Mouse (Mus musculus) thymus, adult 18-20 months (tissue): ENCODE measurements around the gene Gm3149.
"Not testable (repeated sequence)": the region's sequence is repeated elsewhere in the genome, so short reads cannot be mapped to it uniquely, and the experiment has no call there.

Source experiments
- DNase-seq, 2 experiments: peaks; one replicate each; pipeline ENCODE4 v3.0.0; 2022; ENCODE audit warnings: mixed read lengths in 2 of 2

The Gm3149 gene

DNA sequence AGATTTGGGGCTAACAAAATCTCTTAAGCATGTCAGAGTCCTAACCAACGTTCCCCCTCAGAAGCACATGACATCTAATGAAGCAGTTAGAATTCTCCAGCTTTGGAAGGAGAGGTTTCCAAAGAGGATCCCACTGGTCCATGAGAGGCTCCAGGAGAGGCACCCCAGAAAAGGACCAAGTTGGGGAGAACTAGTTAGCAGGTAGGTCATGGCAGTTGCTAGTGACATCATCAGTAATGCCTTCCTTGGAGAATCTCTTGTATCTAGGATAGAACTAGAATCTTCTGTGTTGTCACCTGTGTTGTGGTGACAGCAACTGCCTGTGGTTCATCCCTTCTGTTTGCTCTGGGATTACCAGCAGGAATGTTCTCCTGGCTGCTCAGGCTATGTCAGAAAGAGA is at the start of gene Gm3149:
Gene Gm3149 (plus strand): TSS at position 301 of the 400 bp plus-strand sequence.
- DNase-seq: not testable (repeated sequence)

DNA sequence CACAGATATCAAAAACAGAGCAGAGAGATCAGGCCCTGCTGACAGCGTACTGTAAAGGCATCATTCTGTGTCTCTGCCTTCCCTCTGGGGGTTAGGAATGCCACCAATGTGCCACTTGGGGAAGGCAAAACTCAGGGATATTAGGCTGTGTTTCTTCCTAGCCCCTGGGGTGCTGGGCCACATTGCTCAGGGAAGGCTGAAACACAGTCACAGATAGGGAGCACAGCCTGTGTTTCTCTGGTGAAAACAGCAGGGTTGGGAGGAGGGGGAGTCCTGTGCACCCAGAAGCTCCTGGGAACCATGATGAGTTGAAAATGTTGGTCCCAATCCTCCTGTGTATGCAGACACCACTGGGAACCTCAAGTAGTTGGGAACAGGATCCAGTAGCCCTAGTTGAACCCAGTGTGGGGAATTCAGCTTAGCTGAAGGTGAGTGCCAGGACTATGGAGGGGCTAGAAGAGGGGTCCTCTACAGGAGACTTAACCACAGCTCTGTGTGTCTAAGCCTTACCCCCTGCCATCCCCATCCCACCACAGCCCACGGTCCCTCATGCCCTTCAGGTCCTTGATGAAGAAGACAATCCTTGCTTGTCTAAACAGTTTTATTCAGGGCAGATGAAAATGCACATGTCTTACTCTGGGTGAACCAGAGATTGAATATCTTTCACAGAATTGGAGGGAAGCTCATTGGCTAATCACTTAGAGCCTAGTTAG is 47.7 kb upstream of the Gm3149 start:
- not testable (repeated sequence) for DNase-seq

DNA sequence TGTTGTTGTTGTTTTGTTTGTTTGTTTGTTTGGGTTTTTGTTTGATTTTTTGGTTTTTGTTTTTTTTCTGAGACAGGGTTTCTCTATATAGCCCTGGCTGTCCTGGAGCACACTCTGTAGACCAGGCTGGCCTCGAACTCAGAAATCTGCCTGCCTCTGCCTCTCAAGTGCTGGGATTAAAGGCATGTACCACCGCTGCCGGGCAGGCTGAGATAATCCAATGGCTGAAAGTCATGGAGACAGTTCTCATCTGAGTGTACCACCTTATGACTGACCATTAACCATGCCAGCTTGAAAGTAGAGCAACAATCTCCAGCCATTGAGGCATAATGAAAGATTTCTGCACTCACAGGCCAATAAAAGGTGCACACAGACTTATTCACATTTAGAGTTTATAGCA is 37.3 kb upstream of the Gm3149 start:
- not testable (repeated sequence) for DNase-seq

DNA sequence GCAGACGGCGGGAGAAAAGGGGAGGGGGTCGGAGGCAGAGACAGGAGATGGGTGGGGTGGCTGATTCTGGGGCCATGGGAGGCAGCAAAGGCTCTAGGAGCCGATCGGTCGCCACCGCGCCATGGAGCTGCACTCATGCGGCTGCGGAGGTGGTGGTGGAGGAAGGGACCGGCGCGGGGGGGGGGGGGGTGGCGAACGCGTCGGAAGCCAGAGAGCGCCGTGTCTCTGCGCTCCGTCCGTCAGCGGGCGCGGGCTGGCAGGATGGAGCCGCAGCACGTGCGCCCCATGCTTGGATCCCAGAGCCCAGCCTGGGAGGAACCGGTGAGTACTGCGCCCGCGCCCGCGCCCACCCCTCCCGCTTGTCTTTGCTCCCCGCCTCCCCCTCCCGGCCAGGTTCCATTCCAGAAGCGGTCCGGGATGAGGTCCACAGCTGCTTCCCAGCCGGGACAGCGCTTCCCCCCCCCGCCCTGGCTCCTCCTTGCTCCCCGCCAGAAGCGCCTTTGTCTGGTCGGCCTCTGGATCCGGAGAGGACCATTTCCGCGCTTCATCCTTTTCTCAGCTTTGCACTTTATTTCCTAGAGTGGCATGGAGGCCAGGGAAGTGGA is 17.5 kb downstream of the Gm3149 start, which contains the start of gene 2610042L04Rik:
Gene 2610042L04Rik (plus strand): TSS at position 288 of the 605 bp plus-strand sequence.
- not testable (repeated sequence) for DNase-seq

DNA sequence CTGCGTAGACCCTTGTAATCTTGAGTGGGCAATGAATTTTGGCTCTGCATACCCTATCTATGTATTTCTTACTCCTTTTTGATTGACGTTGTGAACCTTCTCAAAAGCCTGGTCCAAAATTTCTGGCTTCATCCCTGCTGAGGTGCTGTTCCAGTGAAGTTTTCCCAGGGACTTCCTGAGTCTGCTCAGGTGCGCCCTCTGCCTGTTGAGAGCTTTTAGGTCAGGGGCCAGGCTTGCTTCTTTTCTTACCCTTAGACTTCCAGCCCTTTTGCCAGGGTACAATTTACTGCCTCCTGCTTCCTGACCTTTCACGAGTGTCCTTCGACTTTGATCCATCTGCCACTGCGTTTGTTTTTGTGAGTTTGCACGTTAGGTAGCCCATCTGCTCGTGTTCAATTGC is 18.4 kb downstream of the Gm3149 start:
- not testable (repeated sequence) for DNase-seq

DNA sequence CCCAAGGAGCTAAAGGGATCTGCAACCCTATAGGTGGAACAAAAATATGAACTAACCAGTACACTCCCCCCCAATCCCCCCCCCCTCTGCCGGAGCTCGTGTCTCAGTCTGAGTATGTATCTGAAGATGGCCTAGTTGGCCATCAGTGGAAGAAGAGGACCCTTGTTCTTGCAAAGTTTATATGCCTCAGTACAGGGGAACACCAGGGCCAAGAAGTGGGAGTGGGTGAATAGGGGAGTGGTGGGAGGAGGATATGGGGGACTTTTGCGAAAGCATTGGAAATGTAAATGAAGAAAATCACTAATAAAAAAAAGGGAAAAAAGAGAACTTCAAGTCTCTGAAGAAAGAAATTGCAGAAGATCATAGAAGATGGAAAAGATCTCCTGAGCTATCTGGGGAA is 51.9 kb downstream of the Gm3149 start:
- DNase-seq: not testable (repeated sequence)

DNA sequence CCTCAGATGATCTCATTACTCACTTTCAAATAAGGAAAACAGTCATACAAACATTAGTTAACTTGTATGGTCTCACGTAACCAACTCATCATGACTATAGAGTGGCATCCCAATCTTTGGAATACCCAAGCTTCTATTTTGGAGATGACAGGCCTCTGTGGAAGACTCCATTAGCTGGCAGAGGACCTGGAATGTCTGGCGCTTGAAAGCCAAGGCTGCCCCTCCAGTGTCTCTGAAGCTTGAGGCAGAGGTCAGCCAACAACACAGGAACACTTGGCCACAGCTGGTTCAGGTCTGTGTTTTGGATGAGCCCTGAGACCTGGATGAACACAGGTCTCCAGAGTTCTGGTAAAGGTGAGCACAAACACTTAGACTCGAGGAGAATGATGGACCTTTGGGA is 52.6 kb downstream of the Gm3149 start:
- not testable (repeated sequence) for DNase-seq
